Mouse (Mus musculus): Measurements from ENCODE around the gene Col27a1. TPM values are rescaled to one million over a fixed set of nuclear protein-coding genes. Genes with fewer than 3 reads are reported as not detected.

The Col27a1 gene
- total RNA-seq, 1 experiment: 2.4 TPM

GRCm38 (mm10) chr4:63355877-63356665 lies 142.3 kb downstream of the Col27a1 start, which contains the start of gene Orm3:
TSS of gene Orm3 (plus strand) at chr4:63356162.
- no peaks in the 10 kb centered on the region for H3K9me3 ChIP-seq (ENCODE audit: control insufficient read depth, insufficient read depth, low read depth, low read length)
- no peak for TF ChIP-seq HCFC1 (IDR thresholded peaks at IDR 0.05; ENCODE audit: borderline replicate concordance, insufficient read depth, low read length)
- TF ChIP-seq CHD2 (IDR thresholded peaks at IDR 0.05; ENCODE audit: low read depth, low read length): no peak
- no peak for TF ChIP-seq ZNF384 (IDR thresholded peaks at IDR 0.05; ENCODE audit: low read depth, low read length)
- no peak for TF ChIP-seq MAFK (IDR thresholded peaks at IDR 0.05; ENCODE audit: insufficient read depth, low read depth, low read length)
- no peak for TF ChIP-seq ZC3H11A (IDR thresholded peaks at IDR 0.05; ENCODE audit: borderline replicate concordance, low read depth, low read length)
- no peaks in the 10 kb centered on the region for H3K4me1 ChIP-seq (ENCODE audit: control insufficient read depth in 2 of 2, insufficient read depth in 2 of 2, low read length in 2 of 2, poor library complexity in 1 of 2)
- H3K36me3 ChIP-seq (ENCODE audit: control insufficient read depth, insufficient read depth, low read length, poor library complexity, severe bottlenecking): no peaks in the 10 kb centered on the region
- H3K4me3 ChIP-seq (ENCODE audit: insufficient read depth in 1 of 2, low read depth in 1 of 2, low read length in 2 of 2, poor library complexity in 1 of 2, severe bottlenecking in 1 of 2): no peak within 1 kb of the TSS
- DNase-seq (ENCODE audit: low read depth, low spot score): no peak
- peak within 1 kb of the TSS; percentile 50; the same call in 1 of the 2 replicates for H3K27ac ChIP-seq (ENCODE audit: insufficient read depth, low read depth, low read length, poor library complexity, severe bottlenecking)
- in situ Hi-C loops (cut with MboI; ENCODE audit: low sequenced_read_pairs in 2 of 2, unreplicated experiment in 2 of 2): no loop called here
- no peak within 1 kb of the TSS for H3K9ac ChIP-seq (ENCODE audit: insufficient read depth, low read depth, low read length, poor library complexity, severe bottlenecking)

- Histone ChIP-seq H3K27ac (ENCODE audit: insufficient read depth, low read depth, low read length, poor library complexity, severe bottlenecking) (no peak overlapping the region), H3K4me3 (ENCODE audit: insufficient read depth in 1 of 2, low read depth in 1 of 2, low read length in 2 of 2, poor library complexity in 1 of 2, severe bottlenecking in 1 of 2) (no peak overlapping the region), H3K36me3 (ENCODE audit: control insufficient read depth, insufficient read depth, low read length, poor library complexity, severe bottlenecking) (no peaks in the 10 kb centered on the region), H3K9me3 (ENCODE audit: control insufficient read depth, insufficient read depth, low read depth, low read length) (no peaks in the 10 kb centered on the region), H3K9ac (ENCODE audit: insufficient read depth, low read depth, low read length, poor library complexity, severe bottlenecking) (no peak overlapping the region), H3K4me1 (ENCODE audit: control insufficient read depth in 2 of 2, insufficient read depth in 2 of 2, low read length in 2 of 2, poor library complexity in 1 of 2) (no peaks in the 10 kb centered on the region)
- in situ Hi-C loops (cut with MboI; ENCODE audit: low sequenced_read_pairs in 2 of 2, unreplicated experiment in 2 of 2): no loop called here
- no peak for TF ChIP-seq ZNF384 (IDR thresholded peaks at IDR 0.05; ENCODE audit: low read depth, low read length)
- no peak for DNase-seq (ENCODE audit: low read depth, low spot score)
Measured at GRCm38 (mm10) chr4:63356981-63357570, 143.3 kb downstream of the Col27a1 start.

GRCm38 (mm10) chr4:63359861-63360260 lies 146.1 kb downstream of the Col27a1 start:
- TF ChIP-seq HCFC1 (IDR thresholded peaks at IDR 0.05; ENCODE audit: borderline replicate concordance, insufficient read depth, low read length): no peak
- no peak for TF ChIP-seq ZNF384 (IDR thresholded peaks at IDR 0.05; ENCODE audit: low read depth, low read length)
- no peak for TF ChIP-seq CHD2 (IDR thresholded peaks at IDR 0.05; ENCODE audit: low read depth, low read length)
- TF ChIP-seq MAFK (IDR thresholded peaks at IDR 0.05; ENCODE audit: insufficient read depth, low read depth, low read length): no peak
- no peak for TF ChIP-seq ZC3H11A (IDR thresholded peaks at IDR 0.05; ENCODE audit: borderline replicate concordance, low read depth, low read length)
- H3K9ac ChIP-seq (ENCODE audit: insufficient read depth, low read depth, low read length, poor library complexity, severe bottlenecking): no peak overlapping the region
- H3K27ac ChIP-seq (ENCODE audit: insufficient read depth, low read depth, low read length, poor library complexity, severe bottlenecking): no peak overlapping the region
- no peaks in the 10 kb centered on the region for H3K36me3 ChIP-seq (ENCODE audit: control insufficient read depth, insufficient read depth, low read length, poor library complexity, severe bottlenecking)
- peaks cover 0 to 2% of the 10 kb centered on the region in 2 experiments; a peak in 1 of 4 replicates for H3K4me1 ChIP-seq (ENCODE audit: control insufficient read depth in 2 of 2, insufficient read depth in 2 of 2, low read length in 2 of 2, poor library complexity in 1 of 2)
- DNase-seq (ENCODE audit: low read depth, low spot score): no peak
- no peaks in the 10 kb centered on the region for H3K9me3 ChIP-seq (ENCODE audit: control insufficient read depth, insufficient read depth, low read depth, low read length)
- in situ Hi-C loops (cut with MboI; ENCODE audit: low sequenced_read_pairs in 2 of 2, unreplicated experiment in 2 of 2): no loop called here
- no peak overlapping the region for H3K4me3 ChIP-seq (ENCODE audit: insufficient read depth in 1 of 2, low read depth in 1 of 2, low read length in 2 of 2, poor library complexity in 1 of 2, severe bottlenecking in 1 of 2)

GRCm38 (mm10) chr4:63362150-63362549 lies 148.3 kb downstream of the Col27a1 start, which contains the start of gene Orm2:
TSS of gene Orm2 (plus strand) at chr4:63362449.
- H3K9ac ChIP-seq (ENCODE audit: insufficient read depth, low read depth, low read length, poor library complexity, severe bottlenecking): no peak within 1 kb of the TSS
- H3K27ac ChIP-seq (ENCODE audit: insufficient read depth, low read depth, low read length, poor library complexity, severe bottlenecking): no peak within 1 kb of the TSS
- H3K9me3 ChIP-seq (ENCODE audit: control insufficient read depth, insufficient read depth, low read depth, low read length): no peaks in the 10 kb centered on the region
- no peak for TF ChIP-seq MAFK (IDR thresholded peaks at IDR 0.05; ENCODE audit: insufficient read depth, low read depth, low read length)
- no peak for TF ChIP-seq CHD2 (IDR thresholded peaks at IDR 0.05; ENCODE audit: low read depth, low read length)
- no peak for TF ChIP-seq HCFC1 (IDR thresholded peaks at IDR 0.05; ENCODE audit: borderline replicate concordance, insufficient read depth, low read length)
- TF ChIP-seq ZC3H11A (IDR thresholded peaks at IDR 0.05; ENCODE audit: borderline replicate concordance, low read depth, low read length): no peak
- TF ChIP-seq ZNF384 (IDR thresholded peaks at IDR 0.05; ENCODE audit: low read depth, low read length): no peak
- no peaks in the 10 kb centered on the region for H3K36me3 ChIP-seq (ENCODE audit: control insufficient read depth, insufficient read depth, low read length, poor library complexity, severe bottlenecking)
- peaks cover 0 to 2% of the 10 kb centered on the region in 2 experiments; a peak in 1 of 4 replicates for H3K4me1 ChIP-seq (ENCODE audit: control insufficient read depth in 2 of 2, insufficient read depth in 2 of 2, low read length in 2 of 2, poor library complexity in 1 of 2)
- H3K4me3 ChIP-seq (ENCODE audit: insufficient read depth in 1 of 2, low read depth in 1 of 2, low read length in 2 of 2, poor library complexity in 1 of 2, severe bottlenecking in 1 of 2): no peak within 1 kb of the TSS
- in situ Hi-C loops (cut with MboI; ENCODE audit: low sequenced_read_pairs in 2 of 2, unreplicated experiment in 2 of 2): no loop called here
- DNase-seq (ENCODE audit: low read depth, low spot score): no peak
